Mouse (Mus musculus): ENCODE results near the gene Armh2.

GRCm38 (mm10) chr13:24747823-24748222 lies 6.8 kb downstream of the Armh2 start:
- TF ChIP-seq GATA1 (IDR thresholded peaks at IDR 0.05; ENCODE audit: borderline replicate concordance, low read length) (no peak), FLI1 (IDR thresholded peaks at IDR 0.05; ENCODE audit: low read length) (no peak)
